Mouse (Mus musculus) embryonic facial prominence, embryonic 10.5 days (tissue): ENCODE measurements around the gene Nkain2. TPM values are rescaled to one million over a fixed set of nuclear protein-coding genes. Genes with fewer than 3 reads are reported as not detected.
"Not testable (repeated sequence)": the region's sequence is repeated elsewhere in the genome, so short reads cannot be mapped to it uniquely, and the experiment has no call there.

Source experiments
- DNase-seq: peaks from one replicate; pipeline ENCODE4 v3.0.0-alpha.2; 2017; ENCODE audit warnings: low spot score
- H3K27ac ChIP-seq: fragments of 300-500 bp; sonication (generic); replicated peaks from 2 replicates; pipeline ENCODE4 v1.5.1; 2016; ENCODE audit warnings: mild to moderate bottlenecking
- H3K27me3 ChIP-seq: fragments of 300-500 bp; sonication (generic); replicated peaks from 2 replicates; pipeline ENCODE4 v1.6.1; 2016; ENCODE audit warnings: low read depth, mild to moderate bottlenecking; ENCODE audit not compliant: poor library complexity, severe bottlenecking
- H3K36me3 ChIP-seq: fragments of 300-500 bp; sonication (generic); replicated peaks from 2 replicates; pipeline ENCODE4 v1.6.1; 2016; ENCODE audit warnings: mild to moderate bottlenecking, moderate library complexity
- H3K4me1 ChIP-seq: fragments of 300-500 bp; sonication (generic); 2 replicates; pipeline ENCODE4 v1.6.1; 2016
- H3K4me3 ChIP-seq: fragments of 300-500 bp; sonication (generic); 2 replicates; pipeline ENCODE4 v1.5.1; 2016; ENCODE audit warnings: mild to moderate bottlenecking, moderate library complexity
- H3K9me3 ChIP-seq: fragments of 300-500 bp; sonication (generic); 2 replicates; pipeline ENCODE4 v1.6.1; 2016; ENCODE audit warnings: mild to moderate bottlenecking
- WGBS: fragments of 180-500 bp; shearing (Covaris S2); methylation state at CpG from one replicate; pipeline ENCODE4 v1.1.7; 2016; 5-methylcytosine and 5-hydroxymethylcytosine counted together
- polyA plus RNA-seq: library from polyadenylated mRNA; unstranded; fragments of >200 nt; fragmentation: Nextera tagmentation; extraction: Ambion mirVana; gene quantifications from 2 replicates; pipeline ENCODE4 v1.2.1, GENCODE M21; 2016

The Nkain2 gene
- polyA plus RNA-seq, 1 experiment from 2014 or later, result 0.36 TPM

DNA sequence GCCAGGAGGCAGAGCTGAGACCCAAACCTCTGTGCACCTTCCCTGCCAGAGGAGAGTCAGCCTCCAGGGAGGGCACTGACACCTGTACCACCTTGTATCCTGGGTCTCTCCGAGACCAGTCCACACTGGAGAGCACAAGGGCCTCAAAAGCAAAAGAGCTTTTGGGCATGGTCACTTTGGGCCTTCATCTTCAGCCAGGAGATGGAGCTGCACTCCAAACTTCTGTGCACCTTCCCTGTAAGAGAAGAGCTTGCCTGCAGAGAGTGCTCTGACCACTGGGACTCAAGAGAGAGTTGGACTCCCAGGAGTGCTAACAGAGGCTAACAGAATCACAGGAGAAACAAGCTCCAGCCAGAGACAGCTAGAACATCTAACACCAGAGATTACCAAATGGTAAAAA is 183.7 kb downstream of the Nkain2 start:
- H3K27me3 ChIP-seq, H3K4me1 ChIP-seq, DNase-seq, H3K27ac ChIP-seq, H3K9me3 ChIP-seq, H3K36me3 ChIP-seq, H3K4me3 ChIP-seq: not testable (repeated sequence)
- 66% methylated on average over 1 of the region's 1 CpGs for WGBS

DNA sequence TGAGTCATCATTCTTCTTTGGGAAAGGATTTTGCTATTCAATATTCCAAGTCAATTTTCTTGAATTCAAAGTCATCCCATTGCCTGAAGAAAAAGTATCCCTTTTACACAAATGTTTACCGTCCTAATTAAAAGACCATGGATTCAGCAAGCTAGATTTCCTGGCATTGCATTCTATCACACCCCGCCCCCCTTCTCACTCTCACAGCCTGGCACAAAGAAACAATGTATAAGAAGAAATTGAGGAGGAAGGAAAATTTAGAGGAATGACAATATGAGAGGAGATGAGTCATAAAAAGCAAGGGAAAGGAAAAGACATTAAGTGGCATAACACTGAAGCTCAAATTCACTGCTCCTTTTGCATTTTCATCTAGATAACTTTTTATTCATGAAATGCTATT is 193.6 kb downstream of the Nkain2 start:
- 82% methylated on average over 2 of the region's 2 CpGs for whole genome bisulfite sequencing

DNA sequence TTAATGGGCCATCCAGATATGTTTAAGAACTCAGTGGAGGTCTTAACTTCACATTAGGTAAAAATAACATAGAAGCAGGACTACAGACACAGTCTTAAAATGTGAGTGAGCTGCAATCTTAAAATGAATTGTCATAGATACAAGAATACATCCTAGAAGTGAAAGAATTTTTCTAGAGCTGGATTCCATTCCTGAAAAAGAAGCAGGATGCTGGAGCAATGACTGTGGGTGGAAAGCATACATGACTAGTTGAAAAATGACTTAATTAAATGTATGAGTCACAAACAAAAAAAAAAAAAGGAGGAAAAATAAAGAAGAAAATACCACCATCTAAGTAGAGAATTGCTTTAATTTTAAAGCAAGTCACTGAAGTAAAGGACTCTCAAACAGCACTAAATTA is 205.7 kb downstream of the Nkain2 start:
- H3K27ac ChIP-seq, result no peak overlapping the region
- no peak overlapping the region for H3K4me3 ChIP-seq
- H3K27me3 ChIP-seq, result no peaks in the 10 kb centered on the region
- H3K4me1 ChIP-seq, result no peaks in the 10 kb centered on the region
- no peaks in the 10 kb centered on the region for H3K36me3 ChIP-seq
- no peak for DNase-seq
- H3K9me3 ChIP-seq, result no peaks in the 10 kb centered on the region

More for the DNA sequence above, 193.6 kb downstream of the Nkain2 start:
- DNase-seq, result no peak
- Histone ChIP-seq H3K9me3 (no peaks in the 10 kb centered on the region), H3K4me3 (no peak overlapping the region), H3K36me3 (no peaks in the 10 kb centered on the region), H3K27me3 (no peaks in the 10 kb centered on the region), H3K4me1 (no peaks in the 10 kb centered on the region), H3K27ac (no peak overlapping the region)

DNA sequence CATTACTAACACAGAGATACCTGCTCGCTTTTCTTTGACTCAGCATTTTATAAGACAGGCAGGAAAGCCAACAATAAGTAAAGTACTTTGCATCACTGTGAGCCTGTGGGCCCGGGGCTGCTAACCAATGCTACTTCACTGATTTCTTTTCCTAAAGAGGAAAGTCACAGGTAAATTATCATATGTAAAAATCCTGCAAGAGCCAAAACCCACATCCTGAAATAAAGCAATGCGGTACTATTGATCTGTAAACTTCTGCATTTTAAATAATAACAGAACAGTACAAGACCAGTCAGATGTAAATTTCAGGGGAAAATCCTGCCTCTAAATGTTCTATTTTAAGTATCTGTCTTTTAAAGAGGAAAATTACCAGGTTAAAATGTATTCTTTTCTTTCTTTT is 250.0 kb downstream of the Nkain2 start:
- Histone ChIP-seq H3K27me3 (no peaks in the 10 kb centered on the region), H3K36me3 (no peaks in the 10 kb centered on the region), H3K27ac (no peak overlapping the region), H3K4me3 (no peak overlapping the region), H3K4me1 (no peaks in the 10 kb centered on the region), H3K9me3 (no peaks in the 10 kb centered on the region)
- no peak for DNase-seq
- WGBS, result 71% methylated on average over 3 of the region's 3 CpGs

DNA sequence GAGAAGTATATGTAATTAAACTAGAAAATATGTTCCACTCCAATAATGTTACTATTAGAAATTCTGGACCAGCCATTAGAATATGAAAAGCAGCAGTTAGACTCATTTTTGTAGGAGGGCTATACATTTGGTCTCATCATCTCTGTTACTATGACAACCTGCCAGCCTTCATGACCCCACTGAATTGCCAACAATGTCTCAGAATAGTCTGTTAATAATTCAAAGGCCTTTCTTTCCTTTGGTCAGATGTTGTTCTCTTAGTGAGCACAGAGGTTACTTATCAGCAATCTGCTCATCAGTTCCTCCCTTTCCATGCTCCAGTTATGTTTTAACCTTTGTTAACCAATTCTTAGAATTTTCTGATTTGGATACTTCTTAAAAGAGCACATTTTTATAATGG is 251.1 kb downstream of the Nkain2 start:
- H3K36me3 ChIP-seq, result no peaks in the 10 kb centered on the region
- no peaks in the 10 kb centered on the region for H3K27me3 ChIP-seq
- no peak overlapping the region for H3K4me3 ChIP-seq
- H3K9me3 ChIP-seq, result no peaks in the 10 kb centered on the region
- DNase-seq, result no peak
- H3K4me1 ChIP-seq, result no peaks in the 10 kb centered on the region
- H3K27ac ChIP-seq, result no peak overlapping the region

DNA sequence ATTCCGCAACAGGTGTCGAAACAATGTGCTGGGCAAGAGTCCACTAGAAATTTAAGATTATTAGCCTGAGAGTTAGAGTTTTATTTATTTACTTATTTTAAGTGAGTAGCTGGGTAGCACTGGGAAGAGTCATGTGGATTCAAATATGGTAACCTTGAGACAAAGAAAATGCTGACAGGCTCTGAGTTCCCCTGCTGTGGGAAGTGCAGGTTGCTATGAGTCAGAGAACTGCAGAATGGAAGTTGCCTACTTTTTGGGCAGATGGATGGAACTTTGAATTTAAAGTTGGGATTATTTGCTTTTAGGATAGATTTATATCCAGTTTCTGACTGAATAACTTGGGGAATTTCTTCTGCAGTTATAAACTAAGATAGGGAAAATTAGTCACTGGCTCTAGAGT is 259.2 kb downstream of the Nkain2 start:
- DNase-seq, result no peak
- 97% methylated on average over 2 of the region's 2 CpGs for WGBS
- H3K27ac ChIP-seq, result no peak overlapping the region
- no peak overlapping the region for H3K4me3 ChIP-seq
- no peaks in the 10 kb centered on the region for H3K36me3 ChIP-seq
- no peaks in the 10 kb centered on the region for H3K27me3 ChIP-seq
- H3K4me1 ChIP-seq, result no peaks in the 10 kb centered on the region
- H3K9me3 ChIP-seq, result no peaks in the 10 kb centered on the region

DNA sequence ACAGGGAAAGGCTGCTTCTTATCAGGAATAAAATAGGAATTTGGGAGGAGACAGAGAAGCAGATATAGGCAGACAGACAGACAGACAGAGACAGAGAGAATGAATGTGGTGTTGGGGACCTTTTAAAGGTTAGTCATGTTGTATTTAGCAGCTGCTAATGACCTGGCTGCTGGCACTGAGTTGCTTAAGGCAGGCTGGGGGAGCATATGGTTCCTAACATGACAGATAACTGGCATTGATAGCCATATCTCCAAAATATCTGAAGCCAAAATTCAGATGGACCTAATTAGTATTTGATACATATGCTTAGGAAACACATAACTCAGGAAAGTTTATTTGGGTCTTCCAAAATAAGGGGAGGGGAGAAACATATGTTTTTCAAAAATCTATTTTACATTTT is 285.8 kb downstream of the Nkain2 start:
- Histone ChIP-seq H3K36me3 (no peaks in the 10 kb centered on the region), H3K4me3 (no peak overlapping the region), H3K9me3 (no peaks in the 10 kb centered on the region), H3K4me1 (no peaks in the 10 kb centered on the region), H3K27ac (no peak overlapping the region), H3K27me3 (no peaks in the 10 kb centered on the region)
- no peak for DNase-seq

DNA sequence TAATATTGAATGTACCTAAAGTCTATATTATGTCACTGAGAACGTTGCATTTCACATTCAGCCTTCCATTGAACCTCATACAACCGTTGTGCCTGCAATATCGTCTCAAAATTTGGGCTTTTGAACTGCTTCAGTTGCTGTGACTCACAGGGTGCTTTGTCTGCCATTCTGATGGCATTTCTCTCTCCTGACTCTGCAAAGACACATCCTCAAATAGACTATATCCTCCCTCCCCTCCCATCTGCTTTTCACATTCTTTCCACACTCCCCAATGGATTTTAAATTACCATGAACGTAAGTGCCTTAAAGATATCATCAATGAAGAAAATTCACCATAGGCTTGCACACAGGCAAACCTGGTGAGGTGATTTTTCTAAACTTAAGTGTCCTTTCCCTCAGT is 287.5 kb downstream of the Nkain2 start:
- no peak for DNase-seq
- H3K4me1 ChIP-seq, result no peaks in the 10 kb centered on the region
- WGBS, result 89% methylated on average over 4 of the region's 4 CpGs
- H3K27me3 ChIP-seq, result no peaks in the 10 kb centered on the region
- H3K27ac ChIP-seq, result no peak overlapping the region
- H3K9me3 ChIP-seq, result no peaks in the 10 kb centered on the region
- no peaks in the 10 kb centered on the region for H3K36me3 ChIP-seq
- H3K4me3 ChIP-seq, result no peak overlapping the region

DNA sequence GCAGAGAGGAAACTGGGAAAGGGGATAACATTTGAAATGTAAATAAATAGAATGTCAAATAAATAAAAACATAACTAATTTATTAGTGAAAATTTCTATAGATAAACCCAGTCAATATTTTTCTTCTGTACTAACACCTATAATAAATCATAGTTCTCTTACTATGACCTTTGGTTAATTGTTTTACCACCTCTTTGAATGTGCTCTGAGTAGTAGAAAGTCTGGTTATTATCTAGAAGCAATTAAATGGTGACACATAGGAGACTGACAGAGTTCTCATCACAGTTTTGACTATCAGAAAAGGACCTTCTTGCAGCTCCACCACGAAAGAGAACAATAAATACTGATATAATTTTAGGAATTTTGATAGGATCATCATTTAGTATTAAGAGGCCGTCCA is 295.3 kb downstream of the Nkain2 start:
- no peaks in the 10 kb centered on the region for H3K36me3 ChIP-seq
- no peak for DNase-seq
- no peaks in the 10 kb centered on the region for H3K4me1 ChIP-seq
- H3K27ac ChIP-seq, result no peak overlapping the region
- 79% methylated on average over 2 of the region's 2 CpGs for WGBS
- no peak overlapping the region for H3K4me3 ChIP-seq
- no peaks in the 10 kb centered on the region for H3K27me3 ChIP-seq
- H3K9me3 ChIP-seq, result no peaks in the 10 kb centered on the region

DNA sequence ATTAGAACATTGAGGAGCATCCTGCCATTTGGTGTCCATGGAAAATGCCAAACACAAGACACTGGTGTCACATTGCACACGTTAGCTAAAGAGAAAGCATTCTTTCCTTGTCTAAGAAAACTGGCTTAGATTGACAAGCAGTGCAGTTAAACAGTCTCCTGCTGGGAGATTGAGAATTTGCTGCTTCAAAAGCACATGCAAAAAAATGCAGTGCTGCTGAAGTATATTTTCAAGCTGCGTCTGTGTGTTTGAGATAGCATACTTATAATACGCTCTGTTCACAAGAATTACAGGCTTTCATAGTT is 313.0 kb downstream of the Nkain2 start:
- Histone ChIP-seq H3K9me3 (no peaks in the 10 kb centered on the region), H3K27me3 (no peaks in the 10 kb centered on the region), H3K36me3 (no peaks in the 10 kb centered on the region), H3K4me1 (no peaks in the 10 kb centered on the region), H3K4me3 (no peak overlapping the region), H3K27ac (no peak overlapping the region)
- WGBS, result 52% methylated on average over 3 of the region's 3 CpGs
- DNase-seq, result no peak

DNA sequence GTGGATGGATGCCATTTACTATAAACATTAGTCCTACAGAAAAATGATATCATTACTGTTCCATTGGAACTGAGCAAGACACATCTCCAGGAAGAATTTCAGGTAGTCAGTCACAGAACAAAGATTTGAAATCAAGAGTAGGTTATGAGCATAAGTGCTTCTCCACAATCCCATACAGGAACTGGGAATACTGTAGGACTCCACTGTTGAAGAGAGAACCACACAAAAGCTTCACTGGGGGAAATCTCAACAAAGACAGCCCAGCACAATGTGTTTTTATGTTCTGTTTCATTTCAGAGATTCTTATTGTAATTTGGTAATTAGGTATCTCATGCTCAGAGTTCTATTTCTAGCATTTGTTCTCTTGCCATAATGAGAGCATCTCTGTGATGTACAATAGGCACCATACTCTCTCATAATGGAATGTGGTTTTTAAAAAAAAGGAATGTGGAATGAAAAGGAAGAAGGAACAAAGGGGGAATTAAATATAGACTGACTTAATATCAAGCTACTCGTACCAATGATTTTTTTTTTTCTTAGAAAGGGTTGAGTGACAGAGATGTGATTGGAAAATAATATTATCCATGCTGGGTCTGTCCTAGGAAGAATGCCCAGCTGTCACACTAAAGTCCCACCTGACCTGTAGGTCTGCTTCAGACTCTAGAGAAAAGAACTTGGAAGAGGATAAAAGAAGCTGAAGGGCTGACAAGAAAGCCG is 313.5 kb downstream of the Nkain2 start:
- no peaks in the 10 kb centered on the region for H3K36me3 ChIP-seq
- no peak for DNase-seq
- H3K27me3 ChIP-seq, result no peaks in the 10 kb centered on the region
- no peak overlapping the region for H3K27ac ChIP-seq
- H3K9me3 ChIP-seq, result no peaks in the 10 kb centered on the region
- WGBS, result 61% methylated on average over 2 of the region's 2 CpGs
- no peaks in the 10 kb centered on the region for H3K4me1 ChIP-seq
- no peak overlapping the region for H3K4me3 ChIP-seq

DNA sequence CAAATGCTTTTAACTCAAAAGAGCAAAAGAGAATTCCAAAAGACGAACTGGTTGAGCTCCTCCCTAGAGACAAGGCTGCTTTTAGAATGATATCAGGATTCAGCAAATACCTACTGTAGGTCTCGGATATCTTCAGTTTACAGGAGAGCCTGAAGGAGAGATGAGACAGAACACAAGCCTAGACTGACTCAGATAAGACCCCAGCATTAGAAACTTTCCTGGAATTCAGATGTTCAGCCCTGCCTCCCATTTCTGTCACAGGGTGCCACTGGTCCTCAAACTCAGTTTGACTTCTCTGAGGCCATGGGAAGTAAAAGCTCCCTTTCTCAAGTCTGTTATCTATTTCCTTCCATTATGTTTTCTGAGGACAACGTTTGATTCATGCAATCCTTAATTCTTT is 332.6 kb downstream of the Nkain2 start:
- no peak overlapping the region for H3K4me3 ChIP-seq
- no peak overlapping the region for H3K27ac ChIP-seq
- H3K9me3 ChIP-seq, result no peaks in the 10 kb centered on the region
- no peaks in the 10 kb centered on the region for H3K36me3 ChIP-seq
- DNase-seq, result no peak
- whole genome bisulfite sequencing, result 69% methylated on average over 3 of the region's 3 CpGs
- H3K4me1 ChIP-seq, result no peaks in the 10 kb centered on the region
- no peaks in the 10 kb centered on the region for H3K27me3 ChIP-seq

DNA sequence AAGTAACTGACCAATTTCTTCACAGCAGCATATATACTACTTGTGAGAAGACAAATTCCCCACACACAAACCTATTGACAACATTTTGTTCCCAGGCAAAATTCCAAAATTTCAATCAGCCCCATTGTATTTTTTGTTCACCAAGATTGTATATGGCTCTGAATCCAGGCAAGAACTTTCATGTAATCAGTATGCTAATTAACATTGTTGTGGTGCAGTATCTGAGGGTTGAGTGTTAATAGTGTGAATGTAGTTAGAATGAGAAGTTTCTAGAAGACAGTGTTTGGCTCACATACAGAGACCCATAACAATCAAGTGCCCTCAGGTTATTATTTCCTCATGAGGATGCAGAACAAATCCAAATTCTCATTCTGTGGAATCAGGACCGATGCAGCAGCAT is 354.2 kb downstream of the Nkain2 start:
- Histone ChIP-seq H3K36me3 (no peaks in the 10 kb centered on the region), H3K27me3 (no peaks in the 10 kb centered on the region), H3K4me3 (no peak overlapping the region), H3K4me1 (no peaks in the 10 kb centered on the region), H3K9me3 (no peaks in the 10 kb centered on the region), H3K27ac (no peak overlapping the region)
- 88% methylated on average over 1 of the region's 1 CpGs for WGBS
- DNase-seq, result no peak

DNA sequence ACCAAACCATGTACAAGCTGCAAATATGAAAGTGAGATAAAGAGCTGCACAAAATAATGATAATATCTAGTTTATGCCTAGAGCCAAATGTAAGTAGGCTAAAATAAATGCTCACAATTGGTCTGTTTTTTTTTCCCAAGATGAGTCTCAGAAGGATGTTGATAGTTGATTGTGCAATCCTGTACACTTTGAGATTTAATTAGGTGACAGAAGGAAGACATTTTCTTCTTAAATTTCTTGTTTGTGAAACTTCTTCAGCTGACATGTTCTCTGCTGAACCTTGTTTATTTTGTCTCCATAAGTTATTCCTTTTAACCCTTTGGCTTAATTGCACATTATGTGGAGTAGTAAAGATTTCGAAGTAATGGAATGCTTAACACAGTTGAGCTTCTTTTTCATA is 379.4 kb downstream of the Nkain2 start:
- H3K4me3 ChIP-seq, result no peak overlapping the region
- H3K9me3 ChIP-seq, result no peaks in the 10 kb centered on the region
- no peaks in the 10 kb centered on the region for H3K27me3 ChIP-seq
- no peak overlapping the region for H3K27ac ChIP-seq
- no peaks in the 10 kb centered on the region for H3K36me3 ChIP-seq
- no peak for DNase-seq
- 92% methylated on average over 1 of the region's 1 CpGs for WGBS
- no peaks in the 10 kb centered on the region for H3K4me1 ChIP-seq
